Mouse (Mus musculus) spleen, adult 2 months (tissue): Measurements from ENCODE around the gene Lgalsl. TPM values are rescaled to one million over a fixed set of nuclear protein-coding genes. Genes with fewer than 3 reads are reported as not detected.

Source experiments
- DNase-seq, 2 experiments: peaks; one replicate each; pipeline versions ENCODE4 v3.0.0 to v3.0.0-alpha.2; 2012 to 2021; ENCODE audit warnings: low spot score in 2 of 2, low read depth in 1 of 2
- H3K27ac ChIP-seq: fragments of 200-500 bp; 2 replicates; pipeline ENCODE4 v1.5.1; 2012; ENCODE audit warnings: low read length, inconsistent platforms; ENCODE audit not compliant: insufficient read depth
- H3K27me3 ChIP-seq: fragments of 200-500 bp; 2 replicates; pipeline ENCODE4 v1.6.1; 2012; ENCODE audit warnings: mild to moderate bottlenecking, moderate library complexity, low read length, inconsistent platforms; ENCODE audit not compliant: control insufficient read depth, insufficient read depth
- H3K36me3 ChIP-seq: fragments of 200-500 bp; 2 replicates; pipeline ENCODE4 v1.6.1; 2012; ENCODE audit warnings: mild to moderate bottlenecking, low read length, inconsistent platforms; ENCODE audit not compliant: control insufficient read depth, insufficient read depth
- H3K4me1 ChIP-seq: fragments of 200-500 bp; 2 replicates; pipeline ENCODE4 v1.6.1; 2011; ENCODE audit warnings: inconsistent platforms; ENCODE audit not compliant: control insufficient read depth, insufficient read depth, insufficient read length
- H3K4me3 ChIP-seq: fragments of 200-500 bp; 2 replicates; pipeline ENCODE4 v1.5.1; 2011; ENCODE audit warnings: mild to moderate bottlenecking, inconsistent platforms; ENCODE audit not compliant: insufficient read depth, insufficient read length; ENCODE audit errors: extremely low read depth
- CTCF ChIP-seq: fragments of 200-500 bp; IDR thresholded peaks from 2 replicates; pipeline ENCODE4 v1.5.1; 2011; ENCODE audit warnings: mild to moderate bottlenecking, inconsistent platforms; ENCODE audit not compliant: insufficient read depth, insufficient read length, insufficient replicate concordance; ENCODE audit errors: extremely low read depth
- POLR2A ChIP-seq: fragments of 200-500 bp; IDR thresholded peaks from 2 replicates; pipeline ENCODE4 v1.6.1; 2011; ENCODE audit warnings: low read depth, low read length, inconsistent platforms
- WGBS: fragments of 180-500 bp; shearing (Covaris S2); methylation state at CpG from one replicate; pipeline ENCODE4 v1.1.7; 2018; 5-methylcytosine and 5-hydroxymethylcytosine counted together
- polyA plus RNA-seq: library from polyadenylated mRNA; depleted of rRNA; stranded (reverse); fragments of >200 nt; gene quantifications from 2 replicates; pipeline ENCODE4 v1.2.3, GENCODE M21; 2012

Gene Lgalsl
- polyA plus RNA-seq, 1 experiment, result 4.4 TPM

DNA sequence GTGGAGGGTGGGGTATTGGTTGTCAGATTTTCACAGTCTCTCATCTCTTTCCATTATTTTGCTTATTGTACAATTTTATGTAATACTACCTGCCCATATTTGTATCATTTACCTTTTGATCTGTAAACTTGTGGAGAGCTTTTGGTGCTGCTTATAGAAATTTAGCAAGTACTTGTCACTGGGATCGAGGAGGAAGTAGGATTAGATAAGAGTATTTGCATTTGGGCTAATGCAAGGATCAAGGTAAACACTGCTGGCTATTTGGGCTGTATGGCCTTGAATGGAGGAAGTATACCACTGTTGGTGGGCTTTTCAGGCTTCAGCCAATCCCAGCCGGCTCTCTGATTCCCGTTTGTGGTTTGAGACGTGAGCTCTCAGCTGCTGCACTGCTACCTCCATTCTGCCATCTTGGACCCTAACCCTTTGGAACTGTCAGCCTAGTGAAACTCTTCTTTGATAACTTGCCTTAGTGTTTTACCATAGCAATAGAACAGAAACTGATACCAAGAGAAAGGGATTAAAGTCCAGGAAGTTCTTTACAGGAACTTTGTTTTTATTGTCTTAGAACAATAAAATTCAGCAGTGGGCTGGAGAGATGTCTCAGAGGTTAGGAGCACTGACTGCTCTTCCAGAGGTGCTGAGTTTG is 25.1 kb downstream of the Lgalsl start:
- 75% methylated on average over 4 of the region's 4 CpGs for WGBS
- H3K27me3 ChIP-seq, result no peaks in the 10 kb centered on the region
- no peak overlapping the region for H3K27ac ChIP-seq
- no peaks in the 10 kb centered on the region for H3K4me1 ChIP-seq
- H3K4me3 ChIP-seq, result no peak overlapping the region
- no peak for TF ChIP-seq CTCF
- no peak for TF ChIP-seq POLR2A
- H3K36me3 ChIP-seq, result no peaks in the 10 kb centered on the region
- no peak for DNase-seq

DNA sequence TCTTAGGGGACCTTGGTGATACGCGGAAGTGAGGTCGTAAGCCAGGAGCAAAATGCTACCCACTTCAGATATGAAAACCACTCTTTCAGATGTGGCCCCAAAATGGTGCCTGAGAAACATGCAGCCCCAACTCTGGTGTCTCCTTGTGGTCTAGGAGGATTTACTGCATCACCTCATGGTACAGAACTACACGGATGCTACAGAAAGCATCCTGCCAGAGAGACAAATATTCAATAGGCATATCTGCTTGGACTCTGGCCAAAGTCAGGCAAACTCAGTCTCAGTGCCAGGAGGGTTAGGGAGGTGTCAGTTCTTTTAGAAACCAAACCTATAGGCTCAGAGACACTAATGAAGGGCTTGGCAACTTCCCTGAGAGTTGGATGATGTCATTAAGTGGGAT is 26.4 kb downstream of the Lgalsl start:
- TF ChIP-seq CTCF, result no peak
- no peaks in the 10 kb centered on the region for H3K4me1 ChIP-seq
- H3K4me3 ChIP-seq, result no peak overlapping the region
- no peak overlapping the region for H3K27ac ChIP-seq
- DNase-seq, result no peak
- no peaks in the 10 kb centered on the region for H3K36me3 ChIP-seq
- H3K27me3 ChIP-seq, result no peaks in the 10 kb centered on the region
- 86% methylated on average over 4 of the region's 4 CpGs for WGBS

DNA sequence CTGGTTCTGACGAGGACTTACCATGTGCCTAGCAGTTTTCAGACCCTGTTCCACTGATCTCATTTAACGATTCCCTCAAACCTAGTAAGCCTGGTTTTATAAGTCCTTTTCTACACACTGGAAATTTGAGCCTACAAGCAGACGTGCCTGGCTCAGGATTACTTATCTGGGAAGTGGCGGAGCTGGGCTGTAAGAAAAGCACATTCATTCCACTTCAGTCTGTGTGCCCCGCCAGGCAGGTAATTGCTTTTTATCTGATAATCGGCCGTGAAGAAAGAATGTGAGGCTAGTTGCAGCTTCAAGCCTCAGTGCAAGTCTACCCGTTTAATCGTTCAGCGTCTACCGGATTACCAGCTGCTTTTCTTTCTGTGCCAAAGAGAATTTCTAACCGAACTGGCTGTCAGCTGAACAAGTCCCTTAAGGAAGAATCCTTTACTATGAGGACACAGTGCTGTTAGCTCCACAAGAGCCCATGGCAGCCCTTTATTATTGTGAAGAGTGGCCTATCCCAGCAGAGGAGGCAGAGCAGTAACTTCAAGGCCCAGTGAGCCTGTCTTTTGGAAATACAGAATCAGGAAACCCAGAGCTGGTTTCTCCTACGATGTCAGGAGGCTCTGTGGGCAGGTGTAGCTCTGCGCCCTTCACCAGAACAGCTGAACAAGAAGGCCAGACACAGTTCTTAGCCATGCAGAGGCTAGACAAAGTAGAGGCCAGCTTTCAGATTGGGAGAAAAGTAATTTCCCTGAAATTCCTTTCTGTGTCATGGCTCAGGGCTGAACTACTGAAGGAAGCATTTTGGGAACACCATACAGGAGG is 30.4 kb downstream of the Lgalsl start:
- H3K27ac ChIP-seq, result no peak overlapping the region
- no peaks in the 10 kb centered on the region for H3K36me3 ChIP-seq
- H3K4me3 ChIP-seq, result no peak overlapping the region
- no peaks in the 10 kb centered on the region for H3K4me1 ChIP-seq
- WGBS, result 83% methylated on average over 14 of the region's 14 CpGs
- TF ChIP-seq CTCF (no peak), POLR2A (no peak)
- no peak for DNase-seq
- no peaks in the 10 kb centered on the region for H3K27me3 ChIP-seq

DNA sequence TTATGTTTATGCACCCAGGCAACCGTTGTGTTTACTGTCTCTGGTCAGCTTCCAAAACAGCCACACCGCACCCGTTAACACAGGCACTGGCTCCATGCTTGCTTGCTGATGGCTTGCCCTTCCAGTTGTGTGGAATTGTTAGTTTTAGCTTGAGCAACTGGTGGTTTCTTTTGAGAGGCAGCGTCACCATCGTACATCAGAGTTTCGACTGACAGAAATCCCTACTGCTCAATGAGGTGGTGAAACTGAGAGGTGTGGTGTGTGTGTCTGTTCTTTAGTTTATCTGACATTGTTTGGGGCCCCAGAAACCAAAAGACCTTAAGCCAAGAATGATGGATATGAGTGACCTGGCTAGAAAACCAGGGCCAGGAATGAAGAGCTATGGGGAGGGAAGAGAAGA is 33.0 kb downstream of the Lgalsl start:
- H3K36me3 ChIP-seq, result no peaks in the 10 kb centered on the region
- H3K27ac ChIP-seq, result no peak overlapping the region
- no peak for TF ChIP-seq CTCF
- no peak for TF ChIP-seq POLR2A
- DNase-seq, result no peak
- WGBS, result 93% methylated on average over 6 of the region's 6 CpGs
- H3K4me1 ChIP-seq, result no peaks in the 10 kb centered on the region
- no peak overlapping the region for H3K4me3 ChIP-seq
- no peaks in the 10 kb centered on the region for H3K27me3 ChIP-seq

DNA sequence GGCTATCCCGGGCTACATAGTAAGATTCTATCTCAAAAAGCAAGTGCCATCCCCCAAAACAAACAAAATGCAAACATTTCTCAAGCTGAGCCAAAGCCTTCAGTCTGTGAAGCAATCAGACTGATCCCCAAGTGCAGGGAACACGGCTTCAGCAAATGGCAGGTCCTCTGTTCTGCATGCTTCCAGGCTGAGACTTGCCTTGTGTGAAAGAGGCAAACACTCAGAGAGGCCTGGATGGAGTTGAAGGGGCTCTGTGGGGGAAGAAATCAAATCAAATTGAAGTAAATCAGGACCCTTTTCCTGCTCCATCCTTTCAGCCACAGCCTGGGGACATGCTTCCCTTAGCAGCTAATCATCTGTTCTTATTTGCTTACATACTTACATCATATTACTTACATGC is 35.4 kb downstream of the Lgalsl start:
- Histone ChIP-seq H3K36me3 (no peaks in the 10 kb centered on the region), H3K4me1 (no peaks in the 10 kb centered on the region), H3K4me3 (no peak overlapping the region), H3K27ac (no peak overlapping the region), H3K27me3 (no peaks in the 10 kb centered on the region)
- DNase-seq, result no peak
- WGBS, result 77% methylated on average over 2 of the region's 2 CpGs
- no peak for TF ChIP-seq CTCF
- no peak for TF ChIP-seq POLR2A

DNA sequence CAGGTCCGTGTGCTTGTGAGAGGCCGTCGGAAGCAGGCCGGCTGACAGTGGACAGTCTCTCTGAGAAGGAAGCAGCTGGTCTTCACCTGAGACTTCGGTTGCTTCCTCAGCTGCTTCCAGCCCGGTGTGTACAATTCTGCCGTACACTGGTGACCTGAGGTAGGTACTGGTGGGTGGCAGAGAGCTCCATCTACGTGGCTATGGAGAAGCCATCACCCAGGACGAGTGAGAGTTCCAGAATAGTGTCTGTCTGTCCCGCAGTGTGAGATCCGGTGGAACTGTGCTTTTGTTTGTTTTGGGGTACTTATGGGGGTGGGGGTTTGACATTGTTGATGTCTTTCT is 36.0 kb downstream of the Lgalsl start:
- DNase-seq, result no peak
- H3K27me3 ChIP-seq, result no peaks in the 10 kb centered on the region
- H3K4me1 ChIP-seq, result no peaks in the 10 kb centered on the region
- 42% methylated on average over 11 of the region's 11 CpGs for WGBS
- no peak for TF ChIP-seq CTCF
- TF ChIP-seq POLR2A, result no peak
- H3K36me3 ChIP-seq, result no peaks in the 10 kb centered on the region
- H3K4me3 ChIP-seq, result no peak overlapping the region
- H3K27ac ChIP-seq, result no peak overlapping the region

DNA sequence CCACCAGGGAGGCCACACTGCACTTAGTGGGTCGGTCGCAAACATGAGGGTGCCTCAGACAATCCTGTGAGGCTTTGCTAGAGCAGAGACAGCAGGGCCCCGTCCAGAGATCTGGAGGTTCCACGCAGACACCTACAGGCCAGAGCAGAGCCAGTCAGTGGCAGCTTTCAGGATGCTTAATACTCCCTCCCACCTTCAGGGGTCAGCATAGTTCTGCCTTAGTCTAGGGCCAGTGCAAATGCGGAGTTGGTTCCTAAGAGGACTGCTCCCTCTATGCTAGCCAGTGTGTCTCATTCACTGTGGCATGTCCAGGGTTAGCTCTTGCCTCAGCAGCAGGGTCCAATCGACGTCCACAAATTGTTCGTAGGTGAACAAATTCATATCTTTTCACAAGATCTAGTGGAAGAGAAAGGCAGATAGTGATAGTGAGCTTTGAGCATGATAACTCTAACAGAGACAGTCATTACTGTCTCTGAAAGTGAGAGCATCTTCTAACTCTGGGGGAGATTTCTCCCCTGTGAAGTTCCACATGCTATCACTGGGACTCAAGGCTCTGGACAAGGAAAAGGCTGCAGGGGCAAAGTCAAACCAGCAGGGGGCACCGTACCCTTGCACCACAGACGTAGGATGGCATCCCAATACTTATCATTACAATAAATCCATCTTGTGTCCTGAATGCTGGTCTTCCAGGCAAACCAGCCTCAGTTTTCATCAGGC is 36.5 kb downstream of the Lgalsl start:
- Histone ChIP-seq H3K27ac (no peak overlapping the region), H3K4me1 (no peaks in the 10 kb centered on the region), H3K27me3 (no peaks in the 10 kb centered on the region), H3K4me3 (no peak overlapping the region), H3K36me3 (no peaks in the 10 kb centered on the region)
- DNase-seq, result peak; percentile 49 to 66
- TF ChIP-seq POLR2A (no peak), CTCF (peak; percentile 80; the same call in 1 of the 2 replicates)
- 36% methylated on average over 10 of the region's 10 CpGs for WGBS
